Mouse (Mus musculus): ENCODE measurements around the gene Pck1.

Gene Pck1

GRCm38 (mm10) chr2:173204671-173205070 lies 51.8 kb downstream of the Pck1 start:
- no peak for DNase-seq

DNA sequence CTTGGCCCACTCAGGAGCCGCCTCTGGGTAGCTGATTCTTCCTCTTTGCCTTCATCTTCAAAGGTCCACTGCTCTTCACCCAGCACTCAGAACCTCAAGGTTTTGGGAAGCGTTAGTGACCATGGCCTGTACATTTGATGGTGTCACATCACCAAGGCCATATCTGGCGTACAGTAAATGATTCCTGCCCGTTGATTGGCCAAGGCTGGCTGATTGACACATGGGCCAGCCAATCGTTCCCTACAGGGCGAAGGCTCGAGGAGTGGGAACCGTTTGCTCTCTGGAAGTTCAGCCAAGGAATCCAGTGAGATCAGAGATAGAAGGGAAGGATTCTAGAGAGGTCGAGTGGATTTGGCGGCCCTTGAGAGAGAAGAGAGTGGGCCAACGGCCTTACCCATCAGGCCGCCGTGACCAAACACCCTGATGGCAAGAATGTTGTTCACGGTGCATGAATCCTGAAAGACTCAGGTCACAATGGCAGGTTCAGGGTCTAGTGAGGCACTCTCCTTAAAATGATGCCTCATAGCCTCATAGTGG lies 52.8 kb downstream of the Pck1 start:
- no peak for DNase-seq

DNA sequence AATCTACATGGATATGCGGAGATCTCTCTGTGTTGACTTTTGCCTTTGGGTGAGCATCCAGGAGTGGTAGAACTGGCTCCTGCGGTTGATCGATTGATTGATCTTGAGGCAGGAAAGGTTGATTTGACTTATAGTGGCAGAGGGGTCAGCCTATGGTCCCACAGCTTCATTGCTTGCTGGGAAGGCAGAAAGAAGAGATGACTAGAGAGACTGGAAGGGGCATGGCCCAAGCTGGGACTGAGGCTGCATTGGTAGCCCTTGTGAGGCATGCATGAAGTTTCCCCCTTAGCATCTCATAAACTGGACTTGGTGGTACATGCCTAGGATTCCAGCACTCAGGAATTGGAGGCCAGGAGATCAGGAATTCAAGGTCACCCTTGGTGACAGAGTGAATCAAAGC lies 54.2 kb downstream of the Pck1 start:
- no peak for DNase-seq

All from cerebellum, postnatal 25 days (tissue).